Mouse (Mus musculus) liver, embryonic 14 days (tissue): ENCODE data around the gene Nhp2. TPM values are rescaled to one million over a fixed set of nuclear protein-coding genes. Genes with fewer than 3 reads are reported as not detected.

ENCODE experiments used
- polyA plus RNA-seq: library from polyadenylated mRNA; depleted of rRNA; stranded (reverse); fragments of >200 nt; gene quantifications from 2 replicates; pipeline ENCODE4 v1.2.3, GENCODE M21; 2012; rRNA removed

Gene Nhp2
- polyA plus RNA-seq, result 81.1 and 90.9 TPM in 2 replicates

GRCm38 (mm10) chr11:51619409-51620060 lies at the start of gene Nhp2:
Gene Nhp2 (plus strand): TSS chr11:51619735.

DNA sequence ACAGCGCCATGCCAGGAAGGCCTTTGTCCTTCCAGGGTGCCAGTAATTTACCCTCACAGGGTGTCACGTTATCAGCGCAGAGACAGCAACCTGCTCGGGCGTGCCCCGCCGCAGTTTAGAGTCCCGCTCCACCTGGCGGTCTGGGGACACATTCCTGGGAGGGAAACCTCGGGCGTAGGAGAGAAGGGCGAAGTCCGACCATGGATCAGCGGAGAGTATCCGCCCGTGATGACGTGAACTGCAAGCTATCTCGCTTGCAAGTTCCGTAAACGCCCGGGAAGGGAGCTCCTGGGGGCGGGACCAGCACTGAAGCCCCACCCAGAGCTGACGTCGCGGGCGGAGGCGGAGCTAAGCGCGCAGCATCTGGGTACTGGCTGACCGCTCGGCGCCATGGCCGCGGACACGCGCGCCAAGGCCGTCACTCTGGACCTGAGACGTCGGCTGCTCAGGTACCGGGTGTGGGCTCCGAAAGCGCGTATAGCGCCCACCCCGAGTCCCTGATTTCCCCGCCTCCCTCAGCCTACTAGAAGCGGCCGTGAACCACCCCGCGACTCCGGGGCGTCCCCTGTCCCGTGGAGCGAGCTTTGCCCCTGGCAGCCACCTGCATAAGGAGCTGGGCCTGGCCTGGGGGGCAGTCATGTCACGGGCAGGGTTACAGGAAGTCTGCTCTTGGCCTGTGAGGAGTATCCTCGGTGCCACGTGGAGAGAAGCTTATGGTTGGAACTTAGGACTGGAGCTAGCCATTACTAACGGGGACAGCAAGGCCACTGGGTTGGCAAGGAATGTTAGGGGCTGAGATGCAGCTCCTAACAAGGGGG lies 34.9 kb upstream of the Nhp2 start, which contains the start of gene Phykpl:
Gene Phykpl, plus strand, starts transcription at position 327 of the 818 bp plus-strand sequence.

GRCm38 (mm10) chr11:51606447-51607095 lies 13.0 kb upstream of the Nhp2 start, which contains the start of gene Hnrnpab:
Gene Hnrnpab (minus strand): TSS chr11:51606847.

GRCm38 (mm10) chr11:51635525-51636322 lies 16.2 kb downstream of the Nhp2 start, which contains the start of gene Rmnd5b:
Gene Rmnd5b (minus strand): TSS chr11:51635896.

GRCm38 (mm10) chr11:51650691-51651515 lies 31.4 kb downstream of the Nhp2 start, which contains the start of the genes N4bp3 and D930048N14Rik:
Gene N4bp3 (minus strand): TSS chr11:51650842.
Gene D930048N14Rik (plus strand): TSS chr11:51650954.

Other genes starting within 250 kb of the Nhp2 start
- gene Phykpl, start 35.0 kb upstream of the Nhp2 start, polyA plus RNA-seq, result 8.8 and 10.1 TPM in 2 replicates
- 274 and 281 TPM in 2 replicates for gene Hnrnpab, start 12.9 kb upstream of the Nhp2 start, polyA plus RNA-seq
- gene Rmnd5b, start 16.2 kb downstream of the Nhp2 start, polyA plus RNA-seq, result 12.4 and 15.0 TPM in 2 replicates
- gene N4bp3, start 31.1 kb downstream of the Nhp2 start, polyA plus RNA-seq, result 1.0 and 1.3 TPM in 2 replicates
- gene D930048N14Rik, start 31.2 kb downstream of the Nhp2 start, polyA plus RNA-seq, result 0.85 and 1.0 TPM in 2 replicates
- gene 0610009B22Rik, start 69.1 kb downstream of the Nhp2 start, polyA plus RNA-seq, result 15.8 and 18.5 TPM in 2 replicates
- gene Sec24a, start 143.9 kb downstream of the Nhp2 start, polyA plus RNA-seq, result 3.2 and 4.5 TPM in 2 replicates
- gene Sar1b, start 144.0 kb downstream of the Nhp2 start, polyA plus RNA-seq, result 34.7 and 45.1 TPM in 2 replicates
- gene Jade2, start 237.9 kb downstream of the Nhp2 start, polyA plus RNA-seq, result 0.71 and 0.81 TPM in 2 replicates